Mouse (Mus musculus): ENCODE data around the gene Kat7. TPM values are rescaled to one million over a fixed set of nuclear protein-coding genes. Genes with fewer than 3 reads are reported as not detected.

Kat7 gene
- total RNA-seq, 4 experiments from 2014 or later: 50.4 to 86.8 (median 73.7) TPM

DNA sequence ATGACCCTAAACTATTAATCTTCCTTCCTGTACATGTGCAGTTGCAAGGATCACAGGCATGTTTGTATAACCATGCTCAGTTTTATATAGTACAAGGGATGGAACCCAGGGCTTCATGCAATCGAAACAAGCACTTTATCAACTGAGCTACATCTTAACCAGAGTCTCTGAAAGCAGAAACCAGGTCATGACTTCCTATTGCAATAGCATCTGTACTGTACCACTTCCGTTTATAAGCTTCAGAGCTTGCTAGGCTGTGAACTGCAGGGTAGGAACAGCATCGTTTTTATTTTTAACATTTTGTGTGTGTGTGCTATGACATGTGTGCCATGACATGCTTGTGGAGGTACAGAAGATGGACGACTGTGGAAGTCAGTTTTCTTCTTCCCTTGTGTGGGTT, 23.2 kb upstream of the Kat7 start:
- no peak for DNase-seq

DNA sequence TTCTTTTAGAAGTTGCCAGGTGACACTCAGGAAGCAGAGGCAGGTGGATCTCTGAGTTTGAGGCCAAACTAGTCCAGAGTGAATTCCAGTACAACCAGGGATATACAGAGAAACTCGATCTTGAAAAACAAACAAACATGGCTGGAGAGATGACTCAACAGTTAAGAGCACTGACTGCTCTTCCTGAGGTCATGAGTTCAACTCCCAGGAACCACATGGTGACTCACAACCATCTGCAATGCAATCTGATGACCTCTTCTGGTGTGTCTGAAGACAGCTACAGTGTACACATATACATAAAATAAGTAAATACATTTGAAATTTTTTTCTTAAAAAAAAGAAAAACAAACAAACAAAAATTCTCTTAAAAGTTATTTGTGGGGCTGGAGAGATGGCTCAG, 20.6 kb upstream of the Kat7 start:
- DNase-seq: no peak

DNA sequence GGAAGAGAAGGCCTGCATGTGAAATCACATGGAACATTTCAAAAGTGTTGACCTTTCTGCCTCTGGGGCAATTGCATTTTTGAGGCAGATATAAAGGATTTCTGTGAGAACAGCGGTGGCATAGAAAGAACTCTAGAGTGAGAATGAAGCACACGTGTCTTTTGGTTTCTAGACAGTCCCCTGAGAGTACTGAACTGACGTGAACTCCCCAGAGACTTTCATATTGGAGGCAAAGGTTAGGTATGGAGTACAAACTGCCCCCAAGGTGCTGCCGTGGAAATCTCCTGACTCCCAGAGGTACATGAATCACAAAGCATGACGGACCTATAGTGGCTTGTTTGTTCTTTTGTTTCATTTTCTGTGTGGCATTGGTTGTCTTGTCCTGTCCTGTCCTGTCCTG, 18.6 kb upstream of the Kat7 start:
- no peak for DNase-seq

GRCm38 (mm10) chr11:95326243-95326642, 16.2 kb upstream of the Kat7 start:
- peak; percentile 32 for DNase-seq

DNA sequence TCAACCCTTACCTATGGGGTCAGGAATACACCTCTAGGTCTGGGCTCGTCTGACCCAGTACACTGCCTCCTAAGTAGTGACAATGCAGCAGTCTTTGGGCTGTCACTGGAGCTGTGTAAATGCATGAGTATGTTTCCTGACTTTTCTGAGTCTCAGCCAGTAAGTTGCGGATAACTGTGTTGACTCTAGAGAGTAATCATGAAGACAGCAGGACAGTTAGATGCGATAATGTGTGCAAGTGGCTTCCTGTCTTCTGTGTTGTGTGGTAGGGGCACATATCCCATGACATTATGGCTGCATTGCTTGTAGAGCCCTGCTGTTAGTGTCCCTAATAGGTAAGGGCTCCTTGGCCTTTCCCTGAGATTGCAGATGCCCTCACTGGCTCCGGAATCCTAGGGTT, 15.8 kb upstream of the Kat7 start:
- no peak for DNase-seq

GRCm38 (mm10) chr11:95324181-95324580, 14.1 kb upstream of the Kat7 start:
- DNase-seq: no peak

DNA sequence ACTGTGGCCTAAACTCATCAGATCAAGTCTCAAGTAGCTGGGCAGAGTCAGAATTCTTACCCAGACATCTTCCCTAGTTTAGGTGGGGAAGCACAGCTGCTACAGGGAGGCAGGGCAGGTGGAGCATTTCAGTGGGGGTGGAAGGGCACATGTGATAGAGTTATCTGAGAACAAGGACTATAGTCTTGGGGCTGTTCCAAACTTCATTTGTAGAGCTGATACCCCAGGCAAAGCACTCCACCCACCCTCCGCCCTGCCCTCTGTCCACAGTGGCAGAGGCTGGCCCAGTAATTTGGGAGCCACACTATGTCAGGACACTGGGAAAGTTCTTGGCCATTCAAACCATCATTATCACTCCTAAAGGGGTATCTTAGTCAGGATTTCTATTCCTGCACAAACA, 10.0 kb upstream of the Kat7 start:
- DNase-seq: no peak

DNA sequence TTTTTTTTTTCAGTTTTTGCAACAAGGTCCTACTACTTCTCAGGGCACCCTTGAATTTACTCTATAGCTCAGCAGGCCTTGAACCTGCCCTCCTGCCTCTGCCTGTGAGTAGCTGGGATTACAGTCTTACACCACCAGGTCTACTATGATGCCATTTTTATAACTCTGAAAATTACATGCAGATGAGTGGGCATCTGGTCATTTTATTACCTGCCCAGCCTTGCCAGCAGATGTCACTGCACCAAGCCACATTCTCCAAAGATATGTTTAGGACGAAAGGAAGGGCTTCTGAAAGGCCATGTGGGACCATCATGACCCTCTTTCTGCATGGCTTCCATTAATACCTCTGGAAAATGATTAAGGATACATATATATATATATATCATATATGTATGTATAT, 9.5 kb upstream of the Kat7 start:
- DNase-seq: no peak

DNA sequence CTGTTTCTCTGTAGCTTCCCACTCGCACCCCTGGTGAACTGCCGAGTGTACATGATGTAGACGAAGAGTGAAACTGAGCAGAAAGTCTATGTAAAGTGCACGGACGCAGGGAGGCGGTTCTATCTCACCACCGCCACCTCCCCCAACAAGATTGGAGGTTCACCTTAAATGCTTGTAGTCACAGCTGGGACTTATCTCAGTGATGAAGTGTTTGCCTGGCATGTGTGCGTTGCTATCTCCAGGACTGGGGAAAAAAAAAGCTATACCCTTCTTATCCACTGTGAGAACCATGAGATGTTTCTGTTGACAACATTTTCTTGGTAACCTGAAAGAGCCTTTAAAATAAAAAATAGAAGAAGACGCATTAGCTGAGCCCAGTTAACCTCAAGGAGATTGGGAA, 8.1 kb upstream of the Kat7 start:
- no peak for DNase-seq

- DNase-seq: no peak
Measured at GRCm38 (mm10) chr11:95315215-95315955, 5.3 kb upstream of the Kat7 start.

GRCm38 (mm10) chr11:95311425-95311807, 1.4 kb upstream of the Kat7 start:
- no peak for DNase-seq

GRCm38 (mm10) chr11:95310648-95311424, 790 bp upstream of the Kat7 start:
- peak; percentile 33 for DNase-seq

- DNase-seq: peak; percentile 98
Measured at GRCm38 (mm10) chr11:95309510-95310006, 488 bp downstream of the Kat7 start.

DNA sequence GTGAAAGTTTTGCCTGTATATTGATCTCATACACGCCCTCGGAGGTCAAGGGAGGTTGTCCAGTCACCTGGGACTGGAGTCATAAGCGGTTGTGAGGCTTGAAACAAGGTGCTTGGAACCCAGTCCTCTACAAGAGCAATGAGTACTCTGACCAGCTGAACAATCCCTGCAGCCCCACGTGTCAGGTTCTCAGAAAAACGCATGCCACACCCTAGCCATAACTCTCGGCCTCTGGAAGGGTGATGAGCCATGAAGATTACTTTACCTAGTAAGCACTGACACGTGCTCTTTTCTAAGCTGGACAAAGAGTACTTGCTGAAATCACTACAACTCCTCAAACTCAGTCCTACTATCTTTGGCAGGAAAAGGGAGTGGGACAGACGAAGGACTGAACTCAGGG, 2.5 kb downstream of the Kat7 start:
- DNase-seq: no peak

DNA sequence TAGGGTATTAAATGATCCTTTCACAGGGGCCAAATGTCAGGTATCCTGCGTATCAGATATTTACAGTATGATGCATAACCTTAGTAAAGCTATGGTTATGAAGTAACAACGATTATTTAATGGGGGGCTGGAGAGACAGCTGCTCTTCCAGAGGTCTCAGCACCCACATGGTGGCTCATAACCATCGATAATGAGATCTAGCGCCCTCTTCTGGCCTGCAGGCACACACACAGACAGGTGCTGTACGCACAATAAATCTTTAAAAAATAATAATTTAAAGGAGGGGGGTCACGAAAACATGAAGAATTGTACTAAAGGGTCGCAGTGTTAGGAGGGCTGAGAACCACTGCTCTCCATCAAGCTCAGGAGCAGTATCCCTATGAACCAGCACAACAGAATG, 4.4 kb downstream of the Kat7 start:
- no peak for DNase-seq

GRCm38 (mm10) chr11:95301772-95302171, 8.3 kb downstream of the Kat7 start:
- DNase-seq: no peak

GRCm38 (mm10) chr11:95299886-95300285, 10.2 kb downstream of the Kat7 start:
- DNase-seq: peak; percentile 55

GRCm38 (mm10) chr11:95298146-95298545, 11.9 kb downstream of the Kat7 start:
- no peak for DNase-seq

- no peak for DNase-seq
Measured at GRCm38 (mm10) chr11:95295736-95296135, 14.3 kb downstream of the Kat7 start.

GRCm38 (mm10) chr11:95293017-95293624, 16.9 kb downstream of the Kat7 start:
- no peak for DNase-seq

DNA sequence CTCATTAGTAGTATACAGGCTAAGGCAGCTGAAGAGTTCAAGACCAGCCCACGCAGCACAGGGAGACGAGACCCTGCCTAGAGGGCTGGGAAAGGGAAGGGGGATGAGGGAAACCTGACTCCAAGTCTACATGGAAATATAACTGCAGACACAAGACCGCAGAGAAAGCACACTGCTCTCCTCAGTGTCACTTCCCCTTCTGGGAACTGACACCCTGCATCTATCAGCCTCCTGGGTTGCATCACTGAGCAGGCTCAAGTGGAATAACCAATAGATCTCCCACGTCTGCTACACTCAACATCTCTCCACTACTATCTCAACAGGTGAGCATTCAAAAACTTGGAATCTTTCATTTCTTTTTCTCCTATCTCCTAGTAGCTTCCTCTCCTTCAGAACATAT, 18.0 kb downstream of the Kat7 start:
- no peak for DNase-seq

- DNase-seq: no peak
Measured at GRCm38 (mm10) chr11:95282331-95282730, 27.7 kb downstream of the Kat7 start.

- no peak for DNase-seq
Measured at GRCm38 (mm10) chr11:95279061-95279659, 30.9 kb downstream of the Kat7 start.

Data from adrenal gland, adult 8-10 months (tissue).